Mouse (Mus musculus): ENCODE measurements at regions not wholly inside any gene's neighbourhood (a gene's known extent, or its start where the extent isn't known, plus 50 kb on each side); places are given as distances from the start of the nearest gene placed in this dataset.

GRCm38 (mm10) chr1:169872865-169873264 is 55.6 kb upstream of the Ccdc190 start:
- no peak for DNase-seq (ENCODE audit: low spot score in 2 of 2)

GRCm38 (mm10) chr1:169868636-169869035 is 59.8 kb upstream of the Ccdc190 start:
- peak; percentile 34 to 68 for DNase-seq (ENCODE audit: low spot score in 2 of 2)

DNA sequence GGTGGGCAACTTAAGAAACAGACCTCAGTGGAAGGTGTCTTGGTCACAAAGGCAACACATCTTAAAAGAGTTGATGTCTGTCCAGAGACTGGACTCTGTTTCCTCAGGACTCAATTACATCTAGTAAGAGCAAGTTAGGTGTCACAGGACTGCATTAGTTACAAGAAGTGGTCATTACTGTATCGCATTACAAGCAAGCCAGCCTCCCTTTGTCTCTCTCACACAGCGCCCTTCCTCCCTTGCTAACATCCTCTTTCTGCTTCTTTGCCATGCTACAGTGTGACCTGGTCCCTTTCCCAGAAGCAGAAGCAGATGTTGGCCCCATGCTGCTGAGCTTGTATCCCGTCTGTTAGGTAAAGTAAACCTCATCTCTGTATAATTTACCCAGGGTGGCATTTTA is 61.0 kb upstream of the Ccdc190 start:
- no peak for DNase-seq (ENCODE audit: low spot score in 2 of 2)

- DNase-seq (ENCODE audit: low spot score in 2 of 2): no peak
Observed at GRCm38 (mm10) chr1:169866840-169867239, 61.6 kb upstream of the Ccdc190 start.

DNA sequence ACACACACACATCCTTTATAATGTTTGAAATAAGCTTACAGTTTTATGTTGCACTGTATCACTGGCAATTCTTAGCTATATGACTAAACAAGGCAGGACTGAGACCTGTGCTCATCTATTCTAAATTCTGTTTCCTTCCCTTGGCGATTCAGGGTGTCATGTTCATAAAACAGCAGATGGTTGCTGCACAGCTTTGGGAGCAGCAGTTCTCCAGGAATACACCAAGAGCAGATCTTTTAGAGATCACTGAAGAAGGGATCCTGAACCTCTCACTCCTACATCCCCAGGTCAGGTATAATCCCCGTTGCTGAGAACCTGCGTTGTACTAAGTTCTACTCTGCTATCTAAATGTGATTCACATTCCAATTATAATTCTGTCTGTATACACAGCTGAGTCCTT is 69.4 kb upstream of the Ccdc190 start:
- peak in 1 of 2 experiments; percentile 28 for DNase-seq (ENCODE audit: low spot score in 2 of 2)

GRCm38 (mm10) chr1:169851663-169852062 is 76.8 kb upstream of the Ccdc190 start:
- DNase-seq (ENCODE audit: low spot score in 2 of 2): no peak

- DNase-seq (ENCODE audit: low spot score in 2 of 2): no peak
Observed at GRCm38 (mm10) chr1:169848254-169849015, 80.0 kb upstream of the Ccdc190 start.

GRCm38 (mm10) chr1:169842490-169842889 is 86.0 kb upstream of the Ccdc190 start:
- DNase-seq (ENCODE audit: low spot score in 2 of 2): peak in 1 of 2 experiments; percentile 19

DNA sequence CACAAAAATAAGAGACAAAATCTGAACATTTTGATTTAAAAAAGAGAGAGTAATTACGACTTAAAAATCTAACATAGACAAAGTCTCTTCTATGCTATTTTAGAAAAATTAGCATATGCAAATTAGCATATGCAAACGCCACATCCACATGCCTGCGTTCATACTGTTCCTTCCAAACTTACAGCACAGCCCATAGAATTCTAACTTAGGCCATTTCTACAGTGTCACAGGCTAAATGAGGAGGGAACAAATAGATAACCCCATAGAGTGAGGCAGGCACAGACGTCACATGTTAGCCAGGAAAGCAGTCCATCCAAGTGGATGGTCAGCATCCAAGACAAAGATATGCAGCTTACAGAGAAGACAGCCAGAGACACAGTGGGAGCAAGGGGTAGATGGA is 87.5 kb upstream of the Ccdc190 start:
- DNase-seq (ENCODE audit: low spot score in 2 of 2): no peak

DNA sequence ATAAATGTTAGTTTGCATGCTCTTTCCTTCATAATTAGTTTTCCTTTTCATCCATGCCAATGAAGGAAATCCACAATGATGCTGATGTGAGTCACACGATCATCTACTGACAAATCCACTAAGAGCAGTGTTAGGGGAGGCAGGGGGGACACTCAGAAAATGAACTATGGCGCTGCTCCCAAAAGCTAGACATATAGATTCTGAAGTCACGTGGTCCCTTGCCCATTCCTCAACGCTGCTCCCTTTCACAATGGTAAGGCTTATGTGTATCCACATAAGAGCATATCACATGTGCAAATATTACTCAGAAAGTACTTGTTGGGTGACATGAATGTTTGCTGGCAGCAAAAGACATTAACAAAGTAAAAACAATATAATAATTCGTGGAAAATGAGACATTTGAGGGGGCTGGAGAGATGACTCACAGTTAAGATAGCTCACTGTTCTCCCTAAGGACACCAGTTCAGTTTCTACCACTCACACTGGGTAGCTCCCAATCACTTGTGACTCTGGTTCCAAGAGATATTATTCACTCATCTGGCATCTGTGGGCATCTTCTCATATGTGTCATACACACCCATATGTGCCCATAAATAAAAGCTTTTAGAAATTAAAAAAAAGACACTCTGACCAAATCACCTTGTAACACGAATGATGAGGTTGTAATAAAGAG is 88.3 kb upstream of the Ccdc190 start:
- no peak for DNase-seq (ENCODE audit: low spot score in 2 of 2)

DNA sequence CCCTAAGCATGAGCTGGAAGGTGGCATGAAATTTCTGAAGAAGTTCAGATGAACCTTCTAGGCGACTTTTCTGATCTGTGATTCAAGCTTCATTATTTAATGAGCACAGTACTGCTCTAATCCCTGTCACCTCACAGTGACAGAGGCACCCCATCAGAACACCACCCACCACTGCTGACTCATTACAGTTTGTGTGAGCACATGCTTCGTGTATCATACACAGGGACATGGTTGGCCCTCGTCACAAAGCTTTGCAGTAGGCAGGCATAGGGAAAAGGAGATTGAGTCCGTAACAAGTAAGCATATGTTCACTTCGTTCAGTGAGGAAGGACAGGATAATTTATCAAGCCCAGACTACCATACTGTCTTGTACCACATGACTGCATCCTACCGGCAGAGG is 85.9 kb upstream of the Rgs4 start:
- no peak for DNase-seq (ENCODE audit: low spot score in 2 of 2)

- DNase-seq (ENCODE audit: low spot score in 2 of 2): no peak
Observed at GRCm38 (mm10) chr1:169831326-169832066, 84.1 kb upstream of the Rgs4 start.

DNA sequence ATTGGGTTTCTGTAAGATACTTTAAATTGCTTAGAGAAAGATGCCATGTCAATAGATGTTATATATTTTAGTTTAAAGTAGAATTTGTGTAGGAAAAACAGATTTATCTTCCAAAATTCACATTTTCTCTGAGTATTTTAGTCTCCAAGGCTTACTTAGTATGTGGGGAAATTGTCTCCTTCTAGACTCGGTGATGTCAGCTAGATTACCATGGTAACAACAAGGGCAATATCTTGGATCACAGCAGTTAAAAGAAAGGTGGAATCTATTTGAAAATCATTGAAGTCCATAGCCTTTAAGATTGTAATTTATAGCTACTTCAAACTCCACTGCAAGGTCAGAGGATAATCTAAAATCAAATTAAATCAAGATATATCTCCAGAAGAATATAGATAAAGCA is 83.2 kb upstream of the Rgs4 start:
- no peak for DNase-seq (ENCODE audit: low spot score in 2 of 2)

DNA sequence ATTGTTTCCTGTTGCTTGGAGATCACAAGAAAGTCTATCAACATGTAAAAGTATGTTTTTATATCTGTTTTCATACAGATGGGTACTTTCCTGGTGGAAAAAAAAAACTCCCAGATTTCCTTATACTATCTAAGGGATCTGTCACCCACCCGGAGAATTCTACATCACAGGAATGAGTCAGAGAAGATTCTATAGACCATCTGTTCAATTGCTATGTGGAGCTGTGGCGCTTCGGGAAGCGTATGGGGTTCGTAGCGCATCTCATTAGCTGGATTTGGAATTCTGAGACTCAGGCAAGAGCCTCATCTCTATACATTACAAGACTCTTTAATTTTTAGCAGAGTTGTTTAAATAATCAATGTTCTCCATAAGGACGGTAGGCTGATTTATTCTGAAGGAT is 74.6 kb upstream of the Rgs4 start:
- peak in 1 of 2 experiments; percentile 63 for DNase-seq (ENCODE audit: low spot score in 2 of 2)

GRCm38 (mm10) chr1:169819404-169819949 is 72.0 kb upstream of the Rgs4 start:
- DNase-seq (ENCODE audit: low spot score in 2 of 2): no peak

- no peak for DNase-seq (ENCODE audit: low spot score in 2 of 2)
Observed at GRCm38 (mm10) chr1:169816939-169817338, 69.5 kb upstream of the Rgs4 start.

DNA sequence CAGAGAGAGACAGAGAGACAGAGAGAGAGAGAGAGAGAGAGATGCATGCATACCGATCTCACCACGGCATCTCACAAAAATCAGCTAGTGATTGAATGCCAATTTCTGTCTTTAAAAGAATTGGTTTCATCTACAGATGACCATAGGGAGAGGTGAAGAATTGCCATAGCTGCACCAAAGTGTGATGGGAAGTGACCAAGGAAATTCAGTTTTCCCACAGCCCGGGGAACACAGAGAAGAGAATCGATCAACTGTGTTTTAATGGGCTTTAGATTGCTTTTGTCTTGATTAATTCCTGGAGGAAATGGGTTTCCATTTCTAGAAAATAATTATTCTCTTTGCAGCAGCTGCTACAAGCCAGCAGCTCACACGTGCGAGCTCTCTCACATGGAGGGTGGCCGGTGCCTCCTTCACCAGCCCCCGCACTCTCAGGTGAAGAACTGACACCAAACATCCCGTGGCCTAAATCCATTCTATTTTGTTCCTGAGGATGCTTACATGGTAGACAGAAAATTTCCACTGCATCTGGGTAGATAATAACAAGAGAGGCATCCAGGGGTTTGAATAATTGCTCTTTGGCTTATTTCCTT is 65.2 kb upstream of the Rgs4 start:
- no peak for DNase-seq (ENCODE audit: low spot score in 2 of 2)

- DNase-seq (ENCODE audit: low spot score in 2 of 2): peak in 1 of 2 experiments; percentile 63
Observed at GRCm38 (mm10) chr1:169803428-169804138, 56.1 kb upstream of the Rgs4 start.

- no peak for DNase-seq (ENCODE audit: low spot score in 2 of 2)
Observed at GRCm38 (mm10) chr1:169802868-169803267, 55.4 kb upstream of the Rgs4 start.

GRCm38 (mm10) chr1:169802053-169802830 is 54.8 kb upstream of the Rgs4 start:
- DNase-seq (ENCODE audit: low spot score in 2 of 2): peak in 1 of 2 experiments; percentile 46
